Mouse (Mus musculus) heart, embryonic 12.5 days (tissue): ENCODE measurements around the gene Ppil2. TPM values are rescaled to one million over a fixed set of nuclear protein-coding genes. Genes with fewer than 3 reads are reported as not detected.

Experiments
- ATAC-seq: fragments of 200-750 bp; cut with Nextera tagmentation; 2 replicates; pipeline ENCODE4 v1.8.0; 2017; ENCODE audit warnings: moderate TSS enrichment, moderate library complexity; ENCODE audit not compliant: insufficient number of reproducible peaks, low FRiP score
- H3K27ac ChIP-seq: fragments of 300-500 bp; sonication (generic); 2 replicates; pipeline ENCODE4 v1.5.1; 2016; ENCODE audit warnings: mild to moderate bottlenecking, moderate library complexity; ENCODE audit not compliant: poor library complexity, severe bottlenecking
- H3K27me3 ChIP-seq: fragments of 300-500 bp; sonication (generic); replicated peaks from 2 replicates; pipeline ENCODE4 v1.6.1; 2016; ENCODE audit warnings: mild to moderate bottlenecking, moderate library complexity
- H3K36me3 ChIP-seq: fragments of 300-500 bp; sonication (generic); 2 replicates; pipeline ENCODE4 v1.6.1; 2016; ENCODE audit warnings: mild to moderate bottlenecking, moderate library complexity
- H3K4me1 ChIP-seq: fragments of 300-500 bp; sonication (generic); replicated peaks from 2 replicates; pipeline ENCODE4 v1.6.1; 2016; ENCODE audit warnings: mild to moderate bottlenecking
- H3K4me2 ChIP-seq: fragments of 300-500 bp; sonication (generic); 2 replicates; pipeline ENCODE4 v1.6.1; 2016; ENCODE audit warnings: mild to moderate bottlenecking, moderate library complexity
- H3K4me3 ChIP-seq: fragments of 300-500 bp; sonication (generic); 2 replicates; pipeline ENCODE4 v1.5.1; 2016; ENCODE audit warnings: mild to moderate bottlenecking
- H3K9ac ChIP-seq: fragments of 300-500 bp; sonication (generic); 2 replicates; pipeline ENCODE4 v1.6.1; 2016; ENCODE audit warnings: mild to moderate bottlenecking, moderate library complexity
- H3K9me3 ChIP-seq: fragments of 300-500 bp; sonication (generic); replicated peaks from 2 replicates; pipeline ENCODE4 v1.6.1; 2016; ENCODE audit warnings: mild to moderate bottlenecking, moderate library complexity
- WGBS: fragments of 180-500 bp; shearing (Covaris S2); methylation state at CpG from one replicate; pipeline ENCODE4 v1.1.7; 2016; 5-methylcytosine and 5-hydroxymethylcytosine counted together
- polyA plus RNA-seq: library from polyadenylated mRNA; unstranded; fragments of >200 nt; fragmentation: Nextera tagmentation; extraction: Ambion mirVana; gene quantifications from 2 replicates; pipeline ENCODE4 v1.2.1, GENCODE M21; 2016

Ppil2 gene
- polyA plus RNA-seq, 1 experiment from 2014 or later: 101 TPM

DNA sequence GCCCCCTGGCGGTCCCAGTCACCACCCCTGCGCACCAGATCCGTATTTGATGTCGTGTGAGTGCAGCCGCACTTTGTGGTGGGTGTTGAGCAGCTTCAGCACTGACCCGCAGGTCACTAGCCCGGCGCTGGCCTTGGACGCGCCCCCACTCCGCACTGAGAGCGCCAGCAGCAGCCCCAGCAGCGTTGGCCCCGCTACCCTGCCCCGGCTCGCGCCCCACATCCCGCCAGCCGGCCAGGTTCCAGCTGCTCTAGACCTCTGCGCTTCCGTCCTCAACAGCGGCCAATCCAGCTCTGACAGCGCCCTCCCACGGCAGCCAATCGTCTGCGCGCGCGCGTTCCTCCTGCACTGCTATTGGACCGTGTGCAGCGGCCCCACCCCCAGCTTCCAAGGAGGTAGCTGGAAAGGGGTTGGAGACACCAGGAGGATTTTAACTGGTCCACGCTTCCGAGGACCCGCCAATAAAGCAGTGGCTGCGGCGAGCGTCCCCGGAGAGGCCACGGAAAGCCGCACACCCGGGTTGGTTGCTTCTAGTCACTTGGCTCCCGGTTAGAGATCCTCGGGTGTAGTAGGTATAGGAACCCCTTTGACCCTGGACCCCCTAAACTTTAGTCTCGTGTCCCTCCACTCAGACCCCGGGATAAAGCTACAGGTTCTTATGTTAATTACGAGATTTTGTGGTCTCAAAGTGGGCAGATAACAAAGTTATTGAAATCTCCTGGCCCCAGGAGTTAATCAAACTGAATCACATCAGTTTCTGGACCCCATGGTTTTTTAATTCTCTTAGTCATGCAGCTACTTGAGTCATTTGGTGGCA is 21.2 kb upstream of the Ppil2 start, which contains the start of gene Sdf2l1:
TSS of gene Sdf2l1 (minus strand) at position 295 of the 817 bp plus-strand sequence.
- Histone ChIP-seq H3K4me2 (peak within 1 kb of the TSS; percentile 93), H3K4me1 (peaks cover 15% of the 10 kb centered on the region), H3K4me3 (peak within 1 kb of the TSS; percentile 73), H3K27me3 (no peaks in the 10 kb centered on the region), H3K36me3 (no peaks in the 10 kb centered on the region), H3K9ac (peak within 1 kb of the TSS; percentile 75), H3K9me3 (no peaks in the 10 kb centered on the region), H3K27ac (peak within 1 kb of the TSS; percentile 30; the same call in 1 of the 2 replicates)
- under 1% methylated on average over 47 of the region's 47 CpGs for WGBS
- peak; percentile 97 for ATAC-seq

DNA sequence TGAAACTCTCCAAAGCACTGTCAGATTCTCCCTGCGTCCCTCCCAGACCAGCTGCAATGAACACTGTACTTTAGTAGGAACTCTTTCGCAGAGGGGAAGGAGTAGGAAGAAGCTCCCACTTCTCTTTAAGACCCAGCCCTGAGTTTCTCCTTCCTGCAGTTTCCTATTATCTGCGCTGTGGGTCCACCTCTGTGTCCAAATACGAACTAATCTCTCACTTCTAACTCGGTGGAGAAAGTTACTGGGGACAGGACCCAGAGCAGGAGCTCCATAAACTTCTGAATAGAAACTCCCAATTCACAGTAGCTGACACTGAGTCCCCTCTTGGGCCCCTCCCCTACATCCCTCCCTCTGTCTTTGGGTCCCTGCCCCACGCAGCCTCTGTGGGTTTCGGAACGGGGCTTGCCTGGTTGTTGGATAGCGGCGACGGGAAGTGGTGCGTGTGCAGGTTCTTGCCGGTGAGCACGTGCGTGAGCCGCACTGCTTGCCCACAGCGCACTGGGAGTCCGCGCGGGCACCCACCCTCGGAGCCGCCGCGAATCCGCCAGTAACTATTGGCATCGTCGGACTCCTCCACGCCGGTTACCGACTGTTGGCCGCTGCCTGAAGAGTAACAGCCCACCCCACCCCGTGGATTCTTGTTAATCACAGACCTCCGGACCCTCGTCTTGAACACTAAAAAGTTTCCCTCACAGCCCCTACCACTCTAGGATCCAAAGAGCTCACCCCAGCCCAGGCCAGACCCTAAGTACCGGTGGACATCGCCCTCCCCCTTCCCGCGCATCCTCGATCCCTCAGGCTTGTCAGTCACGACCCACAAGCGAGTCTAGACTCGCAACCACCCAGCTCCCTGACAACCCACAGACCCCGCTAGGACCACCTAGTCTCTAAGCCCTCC is 20.4 kb upstream of the Ppil2 start:
- H3K9me3 ChIP-seq: no peaks in the 10 kb centered on the region
- peak overlapping the region; percentile 93 for H3K4me2 ChIP-seq
- WGBS: 3% methylated on average over 43 of the region's 43 CpGs
- H3K27ac ChIP-seq: peak overlapping the region; percentile 30; the same call in 1 of the 2 replicates
- H3K27me3 ChIP-seq: no peaks in the 10 kb centered on the region
- no peaks in the 10 kb centered on the region for H3K36me3 ChIP-seq
- H3K9ac ChIP-seq: peak overlapping the region; percentile 75
- H3K4me1 ChIP-seq: peaks cover 15% of the 10 kb centered on the region
- ATAC-seq: no peak
- H3K4me3 ChIP-seq: peak overlapping the region; percentile 73

DNA sequence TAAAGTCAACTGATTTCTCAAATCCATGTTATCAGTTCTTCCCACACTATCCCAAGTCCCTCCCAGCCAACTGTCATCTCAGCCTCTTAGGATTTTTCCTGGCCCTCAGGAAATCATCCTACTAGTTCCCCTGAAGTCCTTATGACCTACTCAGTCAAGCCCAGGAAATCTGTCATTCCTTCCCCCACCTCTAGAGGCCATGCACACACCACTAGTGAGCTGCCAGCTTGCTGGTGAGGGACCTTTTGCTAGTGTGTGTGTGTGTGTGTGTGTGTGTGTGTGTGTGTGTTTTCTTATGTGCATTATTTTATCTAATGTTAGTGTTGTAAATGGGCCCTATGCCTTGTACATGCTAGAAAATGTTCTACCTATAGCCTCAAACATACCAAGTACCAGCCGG is 16.2 kb upstream of the Ppil2 start:
- Histone ChIP-seq H3K27ac (no peak overlapping the region), H3K27me3 (no peaks in the 10 kb centered on the region), H3K9me3 (no peaks in the 10 kb centered on the region), H3K36me3 (peaks cover 9% of the 10 kb centered on the region), H3K9ac (no peak overlapping the region), H3K4me1 (peaks cover 29% of the 10 kb centered on the region), H3K4me3 (no peak overlapping the region), H3K4me2 (no peak overlapping the region)
- WGBS: 100% methylated on average over 1 of the region's 1 CpGs
- ATAC-seq: no peak

DNA sequence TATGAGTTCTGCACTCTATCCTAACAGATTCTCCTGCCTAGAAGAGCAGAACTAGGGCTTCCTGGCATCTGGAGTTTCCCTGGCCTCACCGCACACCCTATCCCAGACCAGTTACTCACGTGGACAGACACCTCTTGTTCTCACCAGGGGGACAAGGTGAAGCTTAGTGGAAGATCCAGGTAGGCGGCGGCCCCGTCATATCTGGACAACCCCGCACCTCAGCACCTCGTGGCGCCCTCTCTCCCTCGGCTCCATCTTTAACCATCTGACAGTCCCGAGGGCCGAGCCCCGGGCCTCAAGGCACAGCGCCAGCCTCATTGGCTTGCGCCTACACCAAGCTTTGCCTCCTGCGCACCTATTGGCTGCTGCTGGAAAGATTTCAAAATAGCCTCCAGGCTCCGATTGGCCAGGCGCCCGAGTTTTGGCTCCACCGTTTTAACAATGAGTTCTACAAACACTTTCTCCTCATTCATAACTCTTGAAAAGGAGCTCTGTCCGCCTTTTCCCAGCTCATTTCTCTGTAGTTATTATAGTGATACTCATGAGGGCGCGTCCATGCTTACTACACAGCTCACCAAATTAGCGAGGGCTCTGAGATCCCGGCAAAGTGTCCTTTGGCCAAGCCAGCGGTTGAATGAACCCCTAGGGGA is 13.9 kb upstream of the Ppil2 start, which contains the start of gene 2610318N02Rik:
TSS of gene 2610318N02Rik (minus strand) at position 297 of the 650 bp plus-strand sequence.
- peak within 1 kb of the TSS; percentile 87 for H3K4me2 ChIP-seq
- H3K36me3 ChIP-seq: peaks cover 29% of the 10 kb centered on the region
- peaks cover 20% of the 10 kb centered on the region for H3K4me1 ChIP-seq
- peak within 1 kb of the TSS; percentile 64 for H3K4me3 ChIP-seq
- peak within 1 kb of the TSS; percentile 76 for H3K9ac ChIP-seq
- peak within 1 kb of the TSS; percentile 49 for H3K27ac ChIP-seq
- peak; percentile 95 for ATAC-seq
- no peaks in the 10 kb centered on the region for H3K27me3 ChIP-seq
- no peaks in the 10 kb centered on the region for H3K9me3 ChIP-seq
- under 1% methylated on average over 25 of the region's 25 CpGs for WGBS

DNA sequence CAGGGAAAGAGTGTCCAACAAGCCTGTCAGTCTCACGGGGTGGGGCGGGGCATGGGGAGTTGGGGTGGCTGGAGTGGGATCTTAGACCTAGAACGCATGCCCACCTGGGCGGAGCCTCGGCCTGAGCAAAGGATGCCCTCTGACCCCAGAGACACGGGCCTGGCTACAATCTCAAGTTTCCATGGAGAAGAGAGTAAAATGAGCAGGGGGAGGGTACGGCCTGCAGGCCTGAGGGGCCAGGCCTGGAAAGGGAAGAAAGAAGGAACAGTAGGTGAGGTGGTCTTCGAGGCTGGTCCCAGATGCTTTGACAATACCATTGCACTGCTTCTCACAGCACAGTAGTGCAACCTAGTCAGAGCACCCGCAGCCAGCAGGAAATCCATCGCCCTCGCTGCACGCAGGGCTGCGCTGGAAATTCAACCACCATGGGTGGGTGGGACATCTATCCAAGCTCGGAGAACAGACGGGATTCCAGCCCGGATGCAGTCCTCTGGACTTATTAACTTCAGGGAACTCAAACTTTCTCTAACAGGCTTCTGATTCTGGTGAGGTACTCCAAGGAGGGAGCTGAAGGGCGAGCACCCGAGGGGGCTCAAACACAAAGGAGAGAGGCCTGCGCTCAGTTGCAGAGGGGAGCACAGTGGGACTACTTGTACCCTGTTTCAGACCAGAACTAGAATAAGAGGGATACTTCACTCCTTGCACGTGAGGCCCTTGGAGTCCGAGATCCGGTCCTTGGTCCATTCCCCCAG is 13.2 kb upstream of the Ppil2 start:
- no peaks in the 10 kb centered on the region for H3K27me3 ChIP-seq
- no peaks in the 10 kb centered on the region for H3K9me3 ChIP-seq
- ATAC-seq: peak; percentile 63
- peaks cover 20% of the 10 kb centered on the region for H3K4me1 ChIP-seq
- peak overlapping the region; percentile 76 for H3K9ac ChIP-seq
- H3K4me2 ChIP-seq: peak overlapping the region; percentile 87
- WGBS: 4% methylated on average over 22 of the region's 22 CpGs
- H3K27ac ChIP-seq: peak overlapping the region; percentile 49
- H3K4me3 ChIP-seq: peak overlapping the region; percentile 64
- H3K36me3 ChIP-seq: peaks cover 35% of the 10 kb centered on the region

DNA sequence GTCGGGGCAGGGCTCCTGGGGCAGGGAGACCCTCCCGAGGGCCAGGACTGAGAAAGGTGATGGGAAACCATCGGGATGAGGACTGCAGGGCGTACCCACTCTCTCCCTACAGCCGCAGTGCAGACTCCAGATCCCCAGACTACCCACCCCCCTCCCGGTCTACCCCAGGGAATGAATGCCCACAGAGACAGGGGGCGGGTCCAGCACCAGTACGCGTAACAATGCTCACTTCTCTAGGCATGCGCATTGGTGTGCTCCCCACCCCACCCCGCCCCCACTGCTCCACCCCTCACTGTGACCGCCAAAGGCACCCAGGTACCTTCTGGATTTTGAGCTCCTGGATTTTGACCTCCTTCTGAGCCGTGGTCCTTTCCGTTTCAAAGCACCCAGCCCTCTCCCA is 10.5 kb upstream of the Ppil2 start:
- no peak overlapping the region for H3K4me2 ChIP-seq
- no peak overlapping the region for H3K4me3 ChIP-seq
- peaks cover 42% of the 10 kb centered on the region for H3K36me3 ChIP-seq
- H3K27ac ChIP-seq: no peak overlapping the region
- no peak for ATAC-seq
- peaks cover 20% of the 10 kb centered on the region for H3K4me1 ChIP-seq
- no peaks in the 10 kb centered on the region for H3K9me3 ChIP-seq
- 73% methylated on average over 14 of the region's 14 CpGs for WGBS
- H3K27me3 ChIP-seq: no peaks in the 10 kb centered on the region
- H3K9ac ChIP-seq: no peak overlapping the region

DNA sequence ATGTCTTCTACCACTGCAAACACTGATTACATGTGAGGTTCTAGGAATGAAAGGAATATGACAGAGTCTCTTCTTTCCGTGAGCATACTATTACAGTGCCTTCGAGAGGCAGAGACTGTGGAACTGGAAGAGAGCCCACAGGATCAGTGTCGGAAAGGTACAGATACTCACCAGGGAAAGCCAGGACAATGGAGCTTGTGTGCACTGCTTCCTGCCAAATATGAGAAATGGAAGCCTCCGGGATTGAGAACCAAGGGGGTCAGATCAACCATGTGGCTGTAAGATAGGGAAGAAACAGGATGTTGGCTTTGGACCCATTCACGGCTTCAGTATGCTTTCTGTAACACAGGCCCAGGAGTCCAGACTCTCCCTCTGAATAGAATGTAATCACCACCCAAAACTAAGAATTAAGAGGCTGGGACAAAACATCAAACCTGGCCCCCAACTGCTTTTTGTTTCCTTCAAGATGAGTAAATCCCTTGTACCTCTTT is 6.3 kb upstream of the Ppil2 start:
- H3K36me3 ChIP-seq: peaks cover 65% of the 10 kb centered on the region
- no peak overlapping the region for H3K9ac ChIP-seq
- no peaks in the 10 kb centered on the region for H3K27me3 ChIP-seq
- 70% methylated on average over 5 of the region's 5 CpGs for WGBS
- no peak overlapping the region for H3K4me3 ChIP-seq
- no peaks in the 10 kb centered on the region for H3K4me1 ChIP-seq
- no peaks in the 10 kb centered on the region for H3K9me3 ChIP-seq
- peak; percentile 66; the same call in 1 of the 2 replicates for ATAC-seq
- peak overlapping the region; percentile 78 for H3K27ac ChIP-seq
- no peak overlapping the region for H3K4me2 ChIP-seq

DNA sequence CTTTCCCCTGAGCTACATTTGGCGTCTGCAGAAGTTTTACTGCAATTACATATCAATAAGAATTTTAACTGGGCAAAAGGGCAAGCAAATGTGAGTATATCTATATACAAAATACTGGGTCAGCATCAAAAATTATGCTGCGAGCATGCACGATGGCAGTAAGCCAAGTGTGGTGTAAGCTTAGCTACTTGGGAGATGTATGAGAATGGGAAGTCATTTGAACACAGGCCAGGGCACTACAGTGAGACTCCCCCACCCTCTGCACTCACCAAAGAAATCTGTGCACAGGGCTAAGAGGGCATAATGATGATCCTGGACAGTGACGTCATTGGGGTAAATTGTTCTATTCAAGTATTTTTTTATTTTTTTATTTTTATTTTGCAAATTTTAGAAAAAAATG is 6.5 kb downstream of the Ppil2 start:
- Histone ChIP-seq H3K9ac (no peak overlapping the region), H3K27ac (no peak overlapping the region), H3K4me2 (no peak overlapping the region), H3K9me3 (no peaks in the 10 kb centered on the region), H3K27me3 (no peaks in the 10 kb centered on the region), H3K4me1 (peaks cover 11% of the 10 kb centered on the region), H3K36me3 (peaks cover 80% of the 10 kb centered on the region), H3K4me3 (no peak overlapping the region)
- ATAC-seq: no peak
- 88% methylated on average over 4 of the region's 4 CpGs for WGBS

DNA sequence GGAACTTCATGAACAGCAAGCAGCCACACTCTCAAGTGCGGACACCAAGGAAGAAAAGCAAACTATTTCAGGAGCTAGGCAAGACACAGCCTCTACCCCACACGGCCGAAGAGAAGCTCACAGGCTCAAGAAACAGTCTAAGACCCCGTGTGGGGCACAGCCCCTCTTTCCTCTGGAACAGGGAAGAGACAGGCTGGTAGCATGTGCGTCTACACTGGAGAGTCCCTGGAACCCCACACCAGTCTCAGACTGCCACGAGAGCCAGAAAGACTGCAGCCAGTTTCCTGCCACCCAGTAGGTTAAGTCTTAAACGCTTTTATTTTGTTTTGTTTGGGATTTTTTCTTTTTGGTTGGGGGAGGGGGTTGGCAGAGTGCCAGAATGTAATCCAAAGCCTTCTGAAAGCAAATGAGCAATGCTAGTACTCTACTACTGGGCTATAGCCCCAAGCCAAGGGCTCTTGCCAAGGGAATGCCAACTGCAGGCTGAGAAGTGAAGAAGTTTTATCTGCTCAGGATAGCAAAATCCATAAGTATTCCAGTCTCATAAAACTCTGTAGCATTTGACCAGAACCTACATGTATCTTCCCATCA is 8.3 kb downstream of the Ppil2 start:
- Histone ChIP-seq H3K4me1 (peaks cover 9% of the 10 kb centered on the region), H3K36me3 (peaks cover 91% of the 10 kb centered on the region), H3K27me3 (no peaks in the 10 kb centered on the region), H3K9ac (no peak overlapping the region), H3K9me3 (no peaks in the 10 kb centered on the region), H3K27ac (no peak overlapping the region), H3K4me2 (no peak overlapping the region), H3K4me3 (no peak overlapping the region)
- 76% methylated on average over 7 of the region's 7 CpGs for WGBS
- peak; percentile 45; the same call in 1 of the 2 replicates for ATAC-seq

DNA sequence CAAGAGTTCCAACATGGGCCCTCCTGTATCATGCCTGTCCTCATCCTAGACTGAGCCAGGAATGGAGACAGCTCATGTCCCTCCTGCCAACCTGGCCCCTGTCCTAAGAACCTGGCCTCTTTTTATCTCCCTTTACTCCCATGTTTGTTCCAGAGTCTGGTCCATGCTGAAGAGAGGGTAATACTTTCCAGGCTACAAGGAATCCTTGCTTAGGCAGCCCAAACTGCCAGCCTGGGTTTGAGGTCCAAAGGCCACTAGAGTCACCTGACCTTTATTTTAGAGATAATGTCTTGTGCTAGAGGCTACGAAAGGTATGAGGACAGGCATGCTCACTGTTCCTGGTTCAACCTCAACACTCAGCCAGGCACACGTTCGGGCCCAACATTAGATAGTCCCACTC is 14.1 kb downstream of the Ppil2 start:
- no peak overlapping the region for H3K4me2 ChIP-seq
- peaks cover 96% of the 10 kb centered on the region for H3K36me3 ChIP-seq
- no peaks in the 10 kb centered on the region for H3K9me3 ChIP-seq
- no peak overlapping the region for H3K27ac ChIP-seq
- ATAC-seq: no peak
- WGBS: 90% methylated on average over 3 of the region's 3 CpGs
- no peak overlapping the region for H3K9ac ChIP-seq
- H3K4me1 ChIP-seq: no peaks in the 10 kb centered on the region
- no peaks in the 10 kb centered on the region for H3K27me3 ChIP-seq
- no peak overlapping the region for H3K4me3 ChIP-seq
